Mouse (Mus musculus) olfactory bulb, adult 2 months (tissue): Measurements from ENCODE around the gene Lrrtm4. TPM values are rescaled to one million over a fixed set of nuclear protein-coding genes. Genes with fewer than 3 reads are reported as not detected.

Experiments
- H3K27ac ChIP-seq: fragments of 200-500 bp; 2 replicates; pipeline ENCODE4 v1.5.1; 2012; ENCODE audit warnings: low read depth, low read length; ENCODE audit not compliant: insufficient read depth
- H3K4me1 ChIP-seq: fragments of 200-500 bp; 2 replicates; pipeline ENCODE4 v1.6.1; 2012; ENCODE audit warnings: low read length; ENCODE audit not compliant: control insufficient read depth, insufficient read depth
- H3K4me3 ChIP-seq: fragments of 200-500 bp; 2 replicates; pipeline ENCODE4 v1.5.1; 2012; ENCODE audit warnings: mild to moderate bottlenecking, low read depth, low read length, moderate library complexity; ENCODE audit not compliant: insufficient read depth
- CTCF ChIP-seq: fragments of 200-500 bp; IDR thresholded peaks from 2 replicates; pipeline ENCODE4 v1.5.1; 2012; ENCODE audit warnings: low read depth, mild to moderate bottlenecking, low read length, moderate library complexity; ENCODE audit not compliant: insufficient read depth
- POLR2A ChIP-seq: fragments of 200-500 bp; IDR thresholded peaks from 2 replicates; pipeline ENCODE4 v1.6.1; 2012; ENCODE audit warnings: mild to moderate bottlenecking, low read depth, low read length, moderate library complexity; ENCODE audit not compliant: insufficient read depth
- WGBS: fragments of 180-500 bp; shearing (Covaris S2); methylation state at CpG from one replicate; pipeline ENCODE4 v1.1.7; 2018; 5-methylcytosine and 5-hydroxymethylcytosine counted together
- polyA plus RNA-seq: library from polyadenylated mRNA; stranded (reverse); fragments of >200 nt; gene quantifications from 2 replicates; pipeline ENCODE4 v1.2.4, GENCODE M21; 2012; ENCODE audit warnings: low replicate concordance; ENCODE audit not compliant: missing spikeins, insufficient read depth, insufficient read length

The Lrrtm4 gene
- polyA plus RNA-seq, 1 experiment = not detected

DNA sequence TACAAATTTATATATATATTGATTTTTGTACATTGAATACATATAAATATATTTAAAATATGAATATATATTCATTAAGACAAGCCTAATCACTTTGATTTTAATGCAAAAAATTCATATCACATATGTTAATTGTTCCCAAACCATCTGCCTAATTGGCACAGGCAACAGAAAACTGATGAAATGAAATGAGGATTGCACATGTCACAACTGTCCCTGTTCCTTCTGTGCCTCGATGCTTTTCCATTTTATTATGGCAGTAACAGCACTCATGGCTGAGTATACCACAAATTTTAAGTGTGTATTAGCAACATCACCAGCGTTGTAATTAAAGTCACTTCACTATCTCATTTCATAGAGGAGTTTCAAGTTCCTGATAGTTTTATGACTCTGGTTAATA lies 732.1 kb downstream of the Lrrtm4 start:
- TF ChIP-seq POLR2A (no peak), CTCF (no peak)
- Histone ChIP-seq H3K27ac (no peak overlapping the region), H3K4me1 (no peaks in the 10 kb centered on the region), H3K4me3 (no peak overlapping the region)
- WGBS = 72% methylated on average over 2 of the region's 2 CpGs

DNA sequence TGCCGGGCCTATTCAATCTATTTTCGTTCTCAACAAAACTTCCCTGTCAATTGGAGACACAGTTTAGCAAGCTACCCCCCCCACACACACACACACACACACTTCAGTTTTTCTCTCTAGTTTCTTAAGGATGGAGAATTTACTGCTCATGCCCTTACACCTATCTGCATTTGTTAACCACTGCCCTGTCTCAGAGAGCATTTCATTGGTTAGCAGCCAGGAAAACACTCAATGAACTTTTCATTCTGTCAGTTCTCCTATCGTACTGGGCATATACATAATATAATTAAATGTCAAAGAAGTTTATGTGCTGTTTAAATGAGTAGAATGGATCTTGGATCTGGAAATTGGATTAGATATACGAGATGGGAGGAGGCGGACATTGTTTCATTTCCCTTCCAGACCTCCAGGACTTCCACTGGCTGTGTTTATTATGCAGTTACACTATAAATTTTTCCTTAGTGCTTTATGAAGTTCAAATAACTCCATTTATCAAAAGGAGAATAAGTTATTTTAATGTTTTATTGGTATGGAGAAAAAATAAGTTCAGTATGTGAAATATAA lies 742.0 kb downstream of the Lrrtm4 start:
- Histone ChIP-seq H3K4me1 (no peaks in the 10 kb centered on the region), H3K27ac (no peak overlapping the region), H3K4me3 (no peak overlapping the region)
- WGBS = 83% methylated on average over 5 of the region's 5 CpGs
- TF ChIP-seq CTCF = no peak
- no peak for TF ChIP-seq POLR2A

DNA sequence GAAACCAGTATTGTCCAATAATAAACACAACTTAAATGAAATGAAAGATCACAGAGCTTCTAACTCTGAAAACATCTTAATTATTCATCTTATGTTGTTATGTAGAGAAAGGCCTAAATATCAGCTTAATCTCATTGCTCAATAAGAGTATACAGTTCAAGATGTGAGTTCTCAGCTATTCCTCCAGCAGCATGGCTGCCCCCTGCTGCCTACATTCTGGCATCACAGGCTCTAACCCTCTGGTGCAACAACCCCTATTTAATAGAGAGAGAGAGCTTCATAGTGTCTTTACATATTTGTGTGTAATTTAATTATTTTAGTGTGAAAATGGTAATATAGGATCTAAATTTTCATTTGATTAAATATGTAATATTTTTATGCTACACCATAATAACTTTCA lies 767.6 kb downstream of the Lrrtm4 start:
- H3K4me1 ChIP-seq = no peaks in the 10 kb centered on the region
- no peak overlapping the region for H3K4me3 ChIP-seq
- no peak overlapping the region for H3K27ac ChIP-seq
- TF ChIP-seq POLR2A (no peak), CTCF (no peak)

DNA sequence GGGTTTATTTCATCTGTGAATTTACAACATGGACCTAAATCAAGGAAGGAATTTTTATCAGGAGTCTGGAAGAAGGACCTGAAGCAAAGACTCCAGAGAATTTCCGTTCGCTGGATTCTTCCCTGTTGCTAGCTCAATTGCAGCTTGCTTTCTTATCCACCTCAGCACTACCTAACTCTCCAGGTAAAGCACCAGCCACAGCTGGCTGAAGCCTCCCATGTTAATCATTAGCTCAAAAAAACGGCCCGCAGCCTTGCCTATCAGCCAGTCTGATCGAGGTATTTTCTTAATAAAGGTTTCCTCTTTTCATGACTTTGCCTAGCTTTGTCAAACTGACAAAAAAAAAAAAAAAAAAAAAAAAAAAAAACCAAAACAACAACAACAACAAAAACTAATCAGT lies 805.1 kb downstream of the Lrrtm4 start:
- Histone ChIP-seq H3K4me3 (no peak overlapping the region), H3K27ac (no peak overlapping the region), H3K4me1 (no peaks in the 10 kb centered on the region)
- WGBS = 91% methylated on average over 5 of the region's 5 CpGs
- TF ChIP-seq POLR2A (no peak), CTCF (no peak)

DNA sequence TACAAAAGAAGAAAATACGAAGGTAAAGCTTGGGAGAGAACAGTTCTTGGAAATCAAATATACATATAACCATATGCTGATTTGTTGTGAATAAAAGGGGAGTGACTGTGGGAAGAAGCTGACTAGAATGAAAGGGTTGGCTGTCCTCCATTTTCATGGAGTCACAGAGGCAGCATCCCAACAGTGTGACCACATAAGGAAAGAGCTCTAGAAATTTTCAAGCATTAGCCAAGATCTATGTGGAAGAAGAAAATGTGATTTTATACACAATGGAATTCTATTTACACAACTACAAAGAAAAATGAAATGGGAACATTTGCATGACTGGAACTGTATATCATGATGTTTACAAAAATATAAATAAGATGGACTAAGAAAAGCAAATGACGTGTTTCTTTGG lies 821.1 kb downstream of the Lrrtm4 start:
- TF ChIP-seq POLR2A (no peak), CTCF (no peak)
- H3K4me1 ChIP-seq = no peaks in the 10 kb centered on the region
- no peak overlapping the region for H3K27ac ChIP-seq
- WGBS = 95% methylated on average over 2 of the region's 2 CpGs
- H3K4me3 ChIP-seq = no peak overlapping the region

DNA sequence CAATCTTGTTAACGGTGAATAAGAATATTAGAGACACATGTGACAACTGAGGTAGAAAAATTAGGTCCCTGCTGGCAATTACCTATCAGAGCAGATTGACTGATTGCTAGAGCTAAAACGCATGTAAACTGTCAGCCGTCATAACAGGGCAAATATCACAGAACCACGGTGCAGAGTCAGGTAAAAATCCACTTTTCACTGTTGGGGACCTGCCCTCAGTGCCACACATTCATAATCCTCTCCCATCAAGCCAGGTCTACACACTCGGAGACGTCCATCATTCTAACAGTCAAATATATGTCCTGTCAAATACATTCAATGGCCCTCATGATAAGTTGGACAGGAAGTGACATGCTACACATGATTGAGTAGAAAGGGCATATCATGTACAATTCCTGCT lies 826.6 kb downstream of the Lrrtm4 start:
- no peaks in the 10 kb centered on the region for H3K4me1 ChIP-seq
- 88% methylated on average over 6 of the region's 6 CpGs for WGBS
- H3K4me3 ChIP-seq = no peak overlapping the region
- H3K27ac ChIP-seq = no peak overlapping the region
- TF ChIP-seq CTCF (no peak), POLR2A (no peak)

DNA sequence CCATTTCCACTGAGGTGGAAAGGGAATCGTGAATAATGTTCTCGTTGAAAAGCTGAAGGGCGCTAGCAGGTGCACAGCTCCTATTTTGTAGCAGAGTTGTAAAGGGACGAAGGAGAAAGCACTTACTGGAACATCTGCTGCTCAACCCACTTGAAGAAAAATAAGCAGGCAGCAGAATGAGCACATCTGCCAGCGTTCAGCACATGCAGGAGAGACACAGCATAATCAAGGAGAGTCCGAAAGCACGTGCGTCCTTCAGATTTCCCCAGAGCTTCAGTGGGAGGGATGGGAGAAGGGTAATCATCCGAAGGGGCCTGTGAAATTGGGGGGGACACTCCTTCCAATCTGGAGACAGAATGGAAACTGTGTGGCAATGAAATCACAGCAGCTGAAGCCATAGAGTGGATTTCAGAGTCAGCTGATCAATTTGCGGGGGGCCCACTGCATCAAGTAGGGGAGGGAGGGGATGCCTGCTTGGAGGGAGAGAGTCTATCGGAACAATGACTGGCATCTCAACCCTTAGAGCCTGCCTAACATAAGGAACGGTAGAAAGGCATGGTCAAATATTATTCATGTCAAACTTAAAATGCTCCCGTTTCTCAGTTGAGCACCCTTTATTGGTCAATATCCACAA lies 838.4 kb downstream of the Lrrtm4 start:
- WGBS = 38% methylated on average over 13 of the region's 13 CpGs
- Histone ChIP-seq H3K4me3 (peak overlapping the region; percentile 17; the same call in 1 of the 2 replicates), H3K27ac (peak overlapping the region; percentile 15; the same call in 1 of the 2 replicates), H3K4me1 (peaks cover 4% of the 10 kb centered on the region)
- no peak for TF ChIP-seq POLR2A
- no peak for TF ChIP-seq CTCF

Other genes starting within 250 kb of the Lrrtm4 start
- gene Gm20594, start 201.0 kb upstream of the Lrrtm4 start, polyA plus RNA-seq = not detected in 2 replicates